Mouse (Mus musculus) neutrophil, adult 5-6 weeks (primary cell): Measurements from ENCODE around the gene Efcab8. TPM values are rescaled to one million over a fixed set of nuclear protein-coding genes. Genes with fewer than 3 reads are reported as not detected.
"Not testable (repeated sequence)": the region's sequence is repeated elsewhere in the genome, so short reads cannot be mapped to it uniquely, and the experiment has no call there.

Experiments used
- ATAC-seq: fragments of 151-379, 151-347 bp; 2 replicates; pipeline ENCODE4 v1.8.0; 2017; ENCODE audit warnings: mild to moderate bottlenecking, moderate TSS enrichment; ENCODE audit not compliant: insufficient number of reproducible peaks, poor library complexity, low FRiP score, severe bottlenecking; ENCODE audit errors: extremely low read depth
- total RNA-seq: library from RNA; stranded (forward); fragments of 200-1000 nt; gene quantifications from 2 replicates; pipeline ENCODE4 v1.2.3, GENCODE M21; 2017

The Efcab8 gene
- 0.25 and 1.9 TPM in 2 replicates for total RNA-seq

- ATAC-seq = peak; percentile 39; the same call in 1 of the 2 replicates
Measured at GRCm38 (mm10) chr2:153779394-153779981, at the start of gene Efcab8. TSS of gene Efcab8 (plus strand) at chr2:153779931.

GRCm38 (mm10) chr2:153734033-153734432, 45.7 kb upstream of the Efcab8 start:
- no peak for ATAC-seq

GRCm38 (mm10) chr2:153740500-153741436, 39.0 kb upstream of the Efcab8 start, which contains the start of gene Mapre1:
TSS of gene Mapre1 (plus strand) at chr2:153741274.
- ATAC-seq = peak; percentile 97

GRCm38 (mm10) chr2:153741437-153742065, 38.2 kb upstream of the Efcab8 start:
- ATAC-seq = no peak

GRCm38 (mm10) chr2:153747994-153748393, 31.7 kb upstream of the Efcab8 start:
- no peak for ATAC-seq

- ATAC-seq = no peak
Measured at GRCm38 (mm10) chr2:153750363-153750762, 29.4 kb upstream of the Efcab8 start.

GRCm38 (mm10) chr2:153762121-153762520, 17.6 kb upstream of the Efcab8 start:
- no peak for ATAC-seq

- no peak for ATAC-seq
Measured at GRCm38 (mm10) chr2:153767484-153767883, 12.2 kb upstream of the Efcab8 start.

- ATAC-seq = no peak
Measured at GRCm38 (mm10) chr2:153768881-153769280, 10.8 kb upstream of the Efcab8 start.

GRCm38 (mm10) chr2:153772950-153773349, 6.8 kb upstream of the Efcab8 start:
- ATAC-seq = no peak

GRCm38 (mm10) chr2:153775472-153775871, 4.3 kb upstream of the Efcab8 start:
- no peak for ATAC-seq

GRCm38 (mm10) chr2:153778638-153779362, 931 bp upstream of the Efcab8 start:
- peak; percentile 74 for ATAC-seq

- no peak for ATAC-seq
Measured at GRCm38 (mm10) chr2:153781181-153781580, 1.4 kb downstream of the Efcab8 start.

GRCm38 (mm10) chr2:153784668-153785067, 4.9 kb downstream of the Efcab8 start:
- ATAC-seq = no peak

GRCm38 (mm10) chr2:153793366-153793765, 13.6 kb downstream of the Efcab8 start:
- no peak for ATAC-seq

GRCm38 (mm10) chr2:153795090-153795489, 15.4 kb downstream of the Efcab8 start:
- no peak for ATAC-seq

GRCm38 (mm10) chr2:153807464-153807863, 27.7 kb downstream of the Efcab8 start:
- not testable (repeated sequence) for ATAC-seq

- no peak for ATAC-seq
Measured at GRCm38 (mm10) chr2:153808146-153808545, 28.4 kb downstream of the Efcab8 start.

GRCm38 (mm10) chr2:153808841-153809240, 29.1 kb downstream of the Efcab8 start:
- no peak for ATAC-seq
